Mouse (Mus musculus) splenic B cell, adult 2 months (primary cell): ENCODE data around the gene Synpo2.
"Not testable (repeated sequence)": the region's sequence is repeated elsewhere in the genome, so short reads cannot be mapped to it uniquely, and the experiment has no call there.

Experiments used
- DNase-seq: peaks from one replicate; pipeline ENCODE4 v3.0.0-alpha.2; 2011; ENCODE audit warnings: low read depth, low spot score
- H3K27me3 ChIP-seq: 2 replicates; pipeline ENCODE4 v1.6.1; 2012; ENCODE audit warnings: mild to moderate bottlenecking, low read length, moderate library complexity, mixed read lengths; ENCODE audit not compliant: control insufficient read depth, poor library complexity, insufficient read depth, severe bottlenecking
- H3K36me3 ChIP-seq: 2 replicates; pipeline ENCODE4 v1.6.1; 2012; ENCODE audit warnings: mild to moderate bottlenecking, low read length, moderate library complexity, mixed read lengths; ENCODE audit not compliant: control insufficient read depth, poor library complexity, insufficient read depth, severe bottlenecking

Synpo2 gene

GRCm38 (mm10) chr3:123142298-123142697, 93.7 kb downstream of the Synpo2 start:
- DNase-seq: no peak
- no peaks in the 10 kb centered on the region for H3K36me3 ChIP-seq
- H3K27me3 ChIP-seq: no peaks in the 10 kb centered on the region

- Histone ChIP-seq H3K27me3 (no peaks in the 10 kb centered on the region), H3K36me3 (no peaks in the 10 kb centered on the region)
- no peak for DNase-seq
Measured at GRCm38 (mm10) chr3:123141069-123141468, 94.9 kb downstream of the Synpo2 start.

- Histone ChIP-seq H3K27me3 (no peaks in the 10 kb centered on the region), H3K36me3 (no peaks in the 10 kb centered on the region)
- DNase-seq: no peak
Measured at GRCm38 (mm10) chr3:123140134-123140533, 95.8 kb downstream of the Synpo2 start.

GRCm38 (mm10) chr3:123139619-123140018, 96.3 kb downstream of the Synpo2 start:
- Histone ChIP-seq H3K36me3 (no peaks in the 10 kb centered on the region), H3K27me3 (no peaks in the 10 kb centered on the region)
- no peak for DNase-seq

GRCm38 (mm10) chr3:123138274-123139003, 97.5 kb downstream of the Synpo2 start:
- no peaks in the 10 kb centered on the region for H3K27me3 ChIP-seq
- DNase-seq: no peak
- no peaks in the 10 kb centered on the region for H3K36me3 ChIP-seq

- DNase-seq: no peak
- no peaks in the 10 kb centered on the region for H3K27me3 ChIP-seq
- no peaks in the 10 kb centered on the region for H3K36me3 ChIP-seq
Measured at GRCm38 (mm10) chr3:123132101-123132500, 103.8 kb downstream of the Synpo2 start.

- no peak for DNase-seq
- no peaks in the 10 kb centered on the region for H3K27me3 ChIP-seq
Measured at GRCm38 (mm10) chr3:123131151-123131756, 104.7 kb downstream of the Synpo2 start.

GRCm38 (mm10) chr3:123130314-123131150, 105.4 kb downstream of the Synpo2 start:
- H3K36me3 ChIP-seq: no peaks in the 10 kb centered on the region
- H3K27me3 ChIP-seq: no peaks in the 10 kb centered on the region
- no peak for DNase-seq

More at GRCm38 (mm10) chr3:123131151-123131756, 104.7 kb downstream of the Synpo2 start:
- no peaks in the 10 kb centered on the region for H3K36me3 ChIP-seq

- no peak for DNase-seq
- no peaks in the 10 kb centered on the region for H3K27me3 ChIP-seq
- no peaks in the 10 kb centered on the region for H3K36me3 ChIP-seq
Measured at GRCm38 (mm10) chr3:123128781-123129180, 107.2 kb downstream of the Synpo2 start.

- DNase-seq: no peak
- no peaks in the 10 kb centered on the region for H3K36me3 ChIP-seq
- no peaks in the 10 kb centered on the region for H3K27me3 ChIP-seq
Measured at GRCm38 (mm10) chr3:123128091-123128490, 107.9 kb downstream of the Synpo2 start.

GRCm38 (mm10) chr3:123126741-123127140, 109.2 kb downstream of the Synpo2 start:
- H3K36me3 ChIP-seq, DNase-seq: not testable (repeated sequence)

GRCm38 (mm10) chr3:123123817-123124216, 112.1 kb downstream of the Synpo2 start:
- H3K36me3 ChIP-seq: no peaks in the 10 kb centered on the region
- no peaks in the 10 kb centered on the region for H3K27me3 ChIP-seq
- no peak for DNase-seq

More at GRCm38 (mm10) chr3:123126741-123127140, 109.2 kb downstream of the Synpo2 start:
- H3K27me3 ChIP-seq: not testable (repeated sequence)

GRCm38 (mm10) chr3:123122151-123123030, 113.6 kb downstream of the Synpo2 start:
- no peaks in the 10 kb centered on the region for H3K27me3 ChIP-seq
- H3K36me3 ChIP-seq: no peaks in the 10 kb centered on the region
- DNase-seq: no peak

GRCm38 (mm10) chr3:123116903-123117302, 119.0 kb downstream of the Synpo2 start:
- Histone ChIP-seq H3K36me3 (no peaks in the 10 kb centered on the region), H3K27me3 (no peaks in the 10 kb centered on the region)
- DNase-seq: no peak
